Mouse (Mus musculus) T-helper 1 cell (primary cell): Measurements from ENCODE around the gene Tnik.

ENCODE experiments used
- in situ Hi-C: fragments of 300-600 bp; cut with MboI, MseI; formaldehyde crosslinking; loops from one replicate; pipeline ENCODE4 v1.15.1; 2025; ENCODE audit warnings: high pct_unique_total_duplicates

Gene Tnik

DNA sequence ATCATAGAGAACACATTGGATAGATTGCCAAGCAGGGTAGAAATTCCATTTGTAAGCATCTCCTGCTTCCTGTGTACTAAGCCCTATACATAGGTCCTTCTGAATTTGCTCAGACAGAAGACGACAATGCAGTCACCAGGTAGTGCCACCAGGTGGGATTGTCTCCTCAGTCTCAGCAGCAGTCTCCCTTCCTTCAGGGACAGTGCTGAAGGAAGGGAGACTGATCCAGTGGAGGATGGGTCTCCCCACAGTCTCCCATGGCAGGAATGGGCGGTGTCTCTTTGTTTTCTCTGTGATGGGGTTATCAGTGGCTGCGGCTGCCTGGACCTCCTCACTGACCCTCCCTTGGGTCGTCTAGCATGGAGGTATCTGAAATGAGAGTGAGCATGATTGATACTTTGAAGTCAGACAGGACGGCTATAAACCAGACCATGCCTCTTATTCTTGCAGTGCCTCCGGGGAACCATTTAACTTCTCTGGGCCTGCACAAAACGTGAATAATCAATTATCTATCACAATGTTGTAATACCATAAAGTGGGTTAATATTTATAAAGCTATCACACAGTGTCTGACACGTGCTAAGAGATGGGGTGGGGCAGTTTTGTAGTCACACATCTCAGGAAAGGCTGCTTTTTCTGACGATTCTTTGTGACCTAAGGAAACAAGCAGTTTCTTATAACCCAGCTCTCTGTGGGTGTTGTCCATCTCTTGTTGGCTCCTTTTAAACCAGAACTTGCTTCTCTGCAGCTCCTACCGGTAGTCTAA, 285.1 kb downstream of the Tnik start:
- in situ Hi-C loops, result no loop called here

- in situ Hi-C loops, result no loop called here
Measured at GRCm38 (mm10) chr3:28549391-28549790, 286.4 kb downstream of the Tnik start.

- in situ Hi-C loops, result no loop called here
Measured at GRCm38 (mm10) chr3:28550497-28551093, 287.6 kb downstream of the Tnik start.

GRCm38 (mm10) chr3:28551756-28552155, 288.7 kb downstream of the Tnik start:
- in situ Hi-C loops, result no loop called here

GRCm38 (mm10) chr3:28554934-28555333, 291.9 kb downstream of the Tnik start:
- in situ Hi-C loops, result no loop called here

GRCm38 (mm10) chr3:28555795-28556570, 293.0 kb downstream of the Tnik start:
- in situ Hi-C loops, result no loop called here

GRCm38 (mm10) chr3:28558328-28558871, 295.4 kb downstream of the Tnik start:
- in situ Hi-C loops, result no loop called here

DNA sequence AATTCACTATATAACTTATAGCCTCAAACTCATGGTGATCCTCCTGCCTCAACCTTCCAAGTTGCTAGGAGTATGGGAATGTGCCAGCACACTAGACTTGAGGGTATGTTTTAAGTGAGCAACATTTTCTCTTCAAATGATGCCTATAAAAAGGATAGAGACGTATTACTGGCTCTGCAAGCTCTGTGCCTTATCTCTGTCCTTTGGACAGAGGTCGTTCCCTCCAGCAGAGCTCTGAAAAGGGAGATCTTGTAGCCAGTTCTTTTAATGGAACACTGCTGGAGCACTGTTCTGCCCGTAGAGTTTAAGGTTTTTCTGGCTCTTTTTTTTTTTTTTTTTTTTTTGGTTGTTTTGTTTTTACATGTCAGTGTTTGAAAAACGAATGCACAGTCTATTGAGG, 298.4 kb downstream of the Tnik start:
- in situ Hi-C loops, result loop anchor here (10.0 kb wide), 2 partner anchors 183 to 397 kb away; no protein-coding TSS in a partner anchor

DNA sequence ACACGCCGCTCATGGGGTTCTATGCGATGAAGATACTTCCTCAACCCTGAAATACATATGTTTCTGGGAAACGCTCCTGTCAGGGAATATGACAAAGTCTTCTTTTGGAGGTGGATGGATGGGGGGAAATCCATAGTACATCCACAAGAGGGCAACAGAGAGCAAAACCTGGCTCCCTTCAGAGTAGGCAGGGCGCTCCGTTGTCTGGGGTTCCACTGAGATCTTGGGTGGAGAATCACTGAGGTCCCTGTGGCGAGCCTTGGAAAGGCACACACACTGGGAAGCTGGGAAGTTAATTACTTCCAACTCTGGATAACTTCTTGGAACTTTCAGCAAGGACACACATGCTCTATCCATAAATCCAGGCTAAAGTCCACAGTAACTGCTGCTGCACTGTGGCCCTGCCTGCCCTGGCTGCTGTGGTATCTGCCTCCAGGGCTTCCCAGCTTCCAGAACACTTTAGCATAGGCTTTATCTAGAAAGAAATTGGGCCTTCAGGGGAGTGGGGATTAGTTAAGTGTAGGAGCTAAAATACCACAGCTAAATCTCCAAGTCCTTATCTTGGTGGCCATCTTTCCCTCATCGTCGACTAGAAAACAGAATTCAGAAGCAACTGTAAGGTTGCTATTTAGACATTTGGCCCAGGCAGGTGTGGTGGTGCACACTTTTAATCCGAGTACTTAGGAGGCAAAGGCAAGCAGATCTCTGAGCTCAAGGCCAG, 299.8 kb downstream of the Tnik start:
- in situ Hi-C loops, result loop anchor here (10.0 kb wide), 2 partner anchors 182 to 398 kb away; no protein-coding TSS in a partner anchor

GRCm38 (mm10) chr3:28564370-28565357, 301.6 kb downstream of the Tnik start:
- in situ Hi-C loops, result loop anchor here (5.0 to 10.0 kb wide), 3 partner anchors 180 to 408 kb away; no protein-coding TSS in a partner anchor

DNA sequence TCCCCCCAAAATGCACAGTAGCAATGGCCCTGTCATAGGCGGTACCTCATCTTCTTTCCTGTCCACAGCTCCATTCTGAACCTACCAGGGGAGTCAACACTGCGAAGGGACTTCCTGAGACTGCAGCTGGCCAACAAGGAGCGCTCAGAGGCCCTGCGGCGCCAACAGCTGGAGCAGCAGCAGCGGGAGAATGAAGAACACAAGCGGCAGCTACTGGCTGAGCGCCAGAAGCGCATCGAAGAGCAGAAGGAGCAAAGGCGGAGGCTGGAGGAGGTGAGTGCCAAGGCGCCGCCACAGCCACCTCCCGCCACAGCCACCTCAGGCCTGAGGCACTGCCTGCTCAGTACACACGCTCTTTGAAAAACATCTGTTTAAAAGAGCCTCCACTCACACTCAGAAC, 314.3 kb downstream of the Tnik start:
- in situ Hi-C loops, result no loop called here

- in situ Hi-C loops, result no loop called here
Measured at GRCm38 (mm10) chr3:28578950-28579615, 316.1 kb downstream of the Tnik start.

- in situ Hi-C loops, result no loop called here
Measured at GRCm38 (mm10) chr3:28585750-28586465, 322.9 kb downstream of the Tnik start.

DNA sequence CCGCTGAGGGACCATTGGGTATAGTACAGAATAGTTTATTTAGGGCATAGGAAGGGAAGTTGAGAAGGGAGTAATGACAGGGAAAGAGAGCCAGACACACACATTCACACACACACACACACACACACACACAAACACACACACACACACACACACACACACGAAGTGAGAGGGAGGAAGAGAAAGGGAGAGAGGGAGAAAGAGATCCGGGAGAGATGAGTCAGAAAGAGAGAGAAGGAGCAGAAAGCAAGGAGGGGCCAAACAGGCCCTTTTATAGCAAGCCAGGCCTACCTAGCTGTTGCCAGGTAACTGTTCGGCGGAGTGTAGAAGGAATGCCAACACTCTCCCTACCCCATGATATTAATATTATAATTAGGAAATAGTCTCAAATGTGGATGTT, 324.8 kb downstream of the Tnik start:
- in situ Hi-C loops, result no loop called here

- in situ Hi-C loops, result no loop called here
Measured at GRCm38 (mm10) chr3:28591345-28591744, 328.3 kb downstream of the Tnik start.

DNA sequence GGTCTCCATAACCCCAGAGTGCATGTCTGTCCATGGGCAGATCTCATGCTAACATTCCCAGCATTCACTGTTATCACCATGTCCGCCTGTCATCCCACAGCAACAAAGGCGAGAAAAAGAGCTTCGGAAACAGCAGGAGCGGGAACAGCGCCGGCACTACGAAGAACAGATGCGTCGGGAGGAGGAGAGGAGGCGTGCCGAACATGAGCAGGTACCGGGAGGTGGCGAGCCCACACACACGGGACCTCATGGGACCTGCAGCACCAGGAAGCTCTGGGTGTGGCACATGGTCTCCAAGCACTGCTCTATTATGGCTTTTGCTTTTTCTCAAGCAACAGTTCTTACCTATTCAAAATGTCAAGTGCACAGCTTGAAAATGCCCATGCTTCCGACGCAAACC, 330.9 kb downstream of the Tnik start:
- in situ Hi-C loops, result no loop called here

- in situ Hi-C loops, result no loop called here
Measured at GRCm38 (mm10) chr3:28599476-28599875, 336.5 kb downstream of the Tnik start.

- in situ Hi-C loops, result no loop called here
Measured at GRCm38 (mm10) chr3:28606741-28607140, 343.7 kb downstream of the Tnik start.

GRCm38 (mm10) chr3:28612330-28612729, 349.3 kb downstream of the Tnik start:
- in situ Hi-C loops, result no loop called here
